Mouse (Mus musculus) embryonic facial prominence, embryonic 15.5 days (tissue): ENCODE data around the gene Slc25a48. TPM values are rescaled to one million over a fixed set of nuclear protein-coding genes. Genes with fewer than 3 reads are reported as not detected.

Source experiments
- ATAC-seq: fragments of 200-750 bp; cut with Nextera tagmentation; 2 replicates; pipeline ENCODE4 v1.8.0; 2017; ENCODE audit warnings: low read depth, moderate TSS enrichment; ENCODE audit not compliant: insufficient number of reproducible peaks, low FRiP score, low TSS enrichment
- H3K27ac ChIP-seq: fragments of 300-500 bp; sonication (generic); replicated peaks from 2 replicates; pipeline ENCODE4 v1.5.1; 2015; ENCODE audit warnings: mild to moderate bottlenecking, inconsistent platforms
- H3K27me3 ChIP-seq: fragments of 300-500 bp; sonication (generic); 2 replicates; pipeline ENCODE4 v1.6.1; 2015; ENCODE audit warnings: inconsistent platforms
- H3K36me3 ChIP-seq: fragments of 300-500 bp; sonication (generic); 2 replicates; pipeline ENCODE4 v1.6.1; 2015; ENCODE audit warnings: mild to moderate bottlenecking, inconsistent platforms
- H3K4me1 ChIP-seq: fragments of 300-500 bp; sonication (generic); 2 replicates; pipeline ENCODE4 v1.6.1; 2015; ENCODE audit warnings: inconsistent platforms
- H3K4me2 ChIP-seq: fragments of 300-500 bp; sonication (generic); replicated peaks from 2 replicates; pipeline ENCODE4 v1.6.1; 2015; ENCODE audit warnings: mild to moderate bottlenecking, inconsistent platforms
- H3K4me3 ChIP-seq: fragments of 300-500 bp; sonication (generic); replicated peaks from 2 replicates; pipeline ENCODE4 v1.5.1; 2015; ENCODE audit warnings: mild to moderate bottlenecking, inconsistent platforms
- H3K9ac ChIP-seq: fragments of 300-500 bp; sonication (generic); 2 replicates; pipeline ENCODE4 v1.6.1; 2015; ENCODE audit warnings: inconsistent platforms
- H3K9me3 ChIP-seq: fragments of 300-500 bp; sonication (generic); replicated peaks from 2 replicates; pipeline ENCODE4 v1.6.1; 2016; ENCODE audit warnings: inconsistent platforms
- whole genome bisulfite sequencing: fragments of 180-500 bp; shearing (Covaris S2); methylation state at CpG from one replicate; pipeline ENCODE4 v1.1.7; 2015; 5-methylcytosine and 5-hydroxymethylcytosine counted together
- polyA plus RNA-seq: library from polyadenylated mRNA; unstranded; fragments of >200 nt; fragmentation: Nextera tagmentation; extraction: Ambion mirVana; gene quantifications from 2 replicates; pipeline ENCODE4 v1.2.1, GENCODE M21; 2015

Slc25a48 gene
- polyA plus RNA-seq, 1 experiment from 2014 or later: 1.2 TPM

- Histone ChIP-seq H3K4me3 (no peak within 1 kb of the TSS), H3K4me1 (peaks cover 20% of the 10 kb centered on the region), H3K9me3 (no peaks in the 10 kb centered on the region), H3K9ac (no peak within 1 kb of the TSS), H3K27me3 (no peaks in the 10 kb centered on the region), H3K36me3 (no peaks in the 10 kb centered on the region), H3K27ac (no peak within 1 kb of the TSS), H3K4me2 (no peak within 1 kb of the TSS)
- ATAC-seq: no peak
- WGBS: 68% methylated on average over 4 of the region's 4 CpGs
These were observed 11.8 kb upstream of the Slc25a48 start, which contains the start of gene Gm3045 for GRCm38 (mm10) chr13:56426365-56426764. Gm3045 (plus strand) TSS chr13:56426594.

GRCm38 (mm10) chr13:56428724-56429500, 9.2 kb upstream of the Slc25a48 start:
- 25% methylated on average over 16 of the region's 16 CpGs for WGBS
- Histone ChIP-seq H3K4me1 (peaks cover 21% of the 10 kb centered on the region), H3K27ac (no peak overlapping the region), H3K36me3 (no peaks in the 10 kb centered on the region), H3K27me3 (no peaks in the 10 kb centered on the region), H3K9me3 (no peaks in the 10 kb centered on the region), H3K4me2 (no peak overlapping the region), H3K4me3 (no peak overlapping the region), H3K9ac (no peak overlapping the region)
- ATAC-seq: peak; percentile 58; the same call in 1 of the 2 replicates

GRCm38 (mm10) chr13:56432496-56432895, 5.7 kb upstream of the Slc25a48 start:
- no peak overlapping the region for H3K9ac ChIP-seq
- no peak overlapping the region for H3K27ac ChIP-seq
- no peaks in the 10 kb centered on the region for H3K9me3 ChIP-seq
- 89% methylated on average over 11 of the region's 12 CpGs for WGBS
- peaks cover 20% of the 10 kb centered on the region for H3K27me3 ChIP-seq
- no peak overlapping the region for H3K4me3 ChIP-seq
- no peaks in the 10 kb centered on the region for H3K36me3 ChIP-seq
- no peak overlapping the region for H3K4me2 ChIP-seq
- H3K4me1 ChIP-seq: peaks cover 24% of the 10 kb centered on the region
- no peak for ATAC-seq

DNA sequence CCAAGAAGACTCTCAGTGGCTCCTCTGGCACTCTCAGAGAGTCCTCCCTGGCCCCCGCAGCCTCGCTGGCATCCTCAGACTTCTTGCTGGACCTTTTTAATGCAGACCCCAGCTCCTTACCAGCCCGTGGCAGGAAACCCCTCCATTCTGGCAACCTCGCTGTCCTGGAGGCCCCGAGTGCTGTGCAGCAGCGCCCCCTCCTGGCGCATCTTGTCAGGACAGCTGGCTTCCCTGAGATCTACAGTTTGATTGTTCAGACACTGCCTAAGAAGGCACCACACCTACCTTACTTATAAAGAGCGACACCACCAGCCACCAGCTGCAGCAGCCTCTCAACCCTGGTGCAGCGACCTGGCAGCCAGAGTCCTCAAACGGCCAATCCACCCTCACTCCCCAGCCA, 4.7 kb upstream of the Slc25a48 start:
- no peak for ATAC-seq
- no peak overlapping the region for H3K27ac ChIP-seq
- H3K4me2 ChIP-seq: no peak overlapping the region; the same call in 1 of the 2 replicates
- H3K4me1 ChIP-seq: peaks cover 32% of the 10 kb centered on the region
- H3K27me3 ChIP-seq: peaks cover 30% of the 10 kb centered on the region
- no peak overlapping the region for H3K9ac ChIP-seq
- H3K9me3 ChIP-seq: no peaks in the 10 kb centered on the region
- 13% methylated on average over 10 of the region's 10 CpGs for WGBS
- no peak overlapping the region; the same call in 1 of the 2 replicates for H3K4me3 ChIP-seq
- no peaks in the 10 kb centered on the region for H3K36me3 ChIP-seq

DNA sequence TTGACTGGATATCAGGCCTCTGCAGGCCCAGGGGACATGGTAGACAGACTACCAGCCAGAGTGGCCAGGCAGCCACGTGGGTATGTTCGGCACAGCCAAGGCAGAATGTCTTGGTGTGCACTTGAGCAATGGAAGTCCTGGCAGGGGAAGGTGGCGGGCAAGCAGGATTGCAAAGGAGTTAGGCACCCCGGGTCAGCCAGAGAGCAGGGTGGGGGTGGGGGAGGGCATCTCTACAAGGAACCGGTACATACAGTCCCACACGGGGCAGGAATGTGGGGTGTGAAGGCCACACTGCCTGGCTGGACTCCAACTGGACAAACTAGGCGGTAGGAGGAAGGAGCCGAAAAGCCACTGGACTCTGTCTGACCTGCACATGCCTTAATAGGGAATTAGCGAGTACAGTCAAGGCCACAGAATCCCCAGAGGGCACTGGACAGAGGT, 3.8 kb upstream of the Slc25a48 start:
- Histone ChIP-seq H3K4me3 (no peak overlapping the region), H3K36me3 (no peaks in the 10 kb centered on the region), H3K27ac (no peak overlapping the region), H3K4me1 (peaks cover 30% of the 10 kb centered on the region), H3K9ac (no peak overlapping the region), H3K9me3 (no peaks in the 10 kb centered on the region), H3K27me3 (peaks cover 38% of the 10 kb centered on the region), H3K4me2 (no peak overlapping the region)
- WGBS: 77% methylated on average over 9 of the region's 9 CpGs
- ATAC-seq: no peak

DNA sequence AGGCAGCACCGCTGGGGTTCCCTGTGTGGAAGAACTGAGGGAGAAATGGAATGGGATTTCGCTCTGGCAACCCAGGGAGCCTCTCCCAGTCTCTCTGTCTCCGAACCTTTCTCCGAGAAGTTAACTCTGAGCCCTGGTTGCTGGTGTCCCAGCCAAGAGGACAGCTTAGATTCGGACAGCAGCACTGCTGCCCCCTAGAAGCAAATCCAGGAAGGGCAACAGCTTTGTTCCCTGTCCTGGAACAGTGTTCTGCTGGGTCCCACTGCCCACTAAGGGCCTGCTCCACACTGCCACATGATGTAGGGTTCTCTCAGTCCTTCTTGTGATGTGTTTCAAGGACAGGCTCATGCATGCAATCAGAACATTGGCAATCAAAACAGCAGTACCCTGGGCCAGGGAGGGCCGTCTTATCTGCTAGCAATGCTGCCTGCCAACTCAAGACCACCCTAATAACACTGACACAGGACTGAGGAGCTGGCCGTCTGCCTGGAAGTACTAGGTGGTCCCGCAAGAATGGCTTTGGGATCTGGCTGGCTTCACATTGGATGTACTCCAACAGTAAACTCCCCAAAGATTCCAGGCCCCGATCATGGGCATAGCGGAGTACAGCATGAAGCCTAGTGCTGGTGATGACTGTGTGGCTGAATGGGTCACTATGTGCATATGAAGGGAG, 2.4 kb upstream of the Slc25a48 start:
- WGBS: 53% methylated on average over 10 of the region's 10 CpGs
- H3K4me2 ChIP-seq: no peak overlapping the region
- H3K27me3 ChIP-seq: peaks cover 52% of the 10 kb centered on the region
- no peak overlapping the region for H3K27ac ChIP-seq
- H3K9me3 ChIP-seq: no peaks in the 10 kb centered on the region
- no peak overlapping the region for H3K9ac ChIP-seq
- peaks cover 29% of the 10 kb centered on the region for H3K4me1 ChIP-seq
- ATAC-seq: no peak
- no peaks in the 10 kb centered on the region for H3K36me3 ChIP-seq
- no peak overlapping the region for H3K4me3 ChIP-seq

DNA sequence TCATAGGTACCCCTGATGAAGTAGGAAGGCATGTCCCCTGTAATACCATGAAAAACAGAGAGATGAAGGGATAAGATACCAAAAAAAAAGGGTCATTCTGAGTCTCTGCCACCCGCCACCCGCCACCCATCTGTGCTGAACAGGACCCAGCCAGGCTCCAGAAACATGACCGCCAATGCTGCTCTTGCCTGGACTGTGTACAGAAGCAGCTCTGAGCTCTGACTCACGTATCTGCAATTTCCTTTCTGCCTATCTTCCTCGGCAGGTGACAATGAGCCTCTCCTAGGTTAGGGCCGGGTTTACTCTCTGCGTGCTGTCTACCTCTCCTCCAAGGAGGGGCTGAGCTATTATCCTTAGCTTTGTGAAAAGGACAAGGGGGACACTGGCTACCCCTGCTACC, 5.3 kb downstream of the Slc25a48 start:
- peaks cover 5% of the 10 kb centered on the region; the same call in 1 of the 2 replicates for H3K4me1 ChIP-seq
- WGBS: 69% methylated on average over 7 of the region's 7 CpGs
- H3K36me3 ChIP-seq: no peaks in the 10 kb centered on the region
- no peak overlapping the region for H3K4me3 ChIP-seq
- no peak for ATAC-seq
- no peaks in the 10 kb centered on the region for H3K9me3 ChIP-seq
- no peak overlapping the region for H3K27ac ChIP-seq
- peaks cover 24% of the 10 kb centered on the region for H3K27me3 ChIP-seq
- H3K4me2 ChIP-seq: no peak overlapping the region
- no peak overlapping the region for H3K9ac ChIP-seq

- no peak overlapping the region for H3K4me3 ChIP-seq
- H3K9me3 ChIP-seq: no peaks in the 10 kb centered on the region
- no peaks in the 10 kb centered on the region for H3K36me3 ChIP-seq
- H3K4me2 ChIP-seq: no peak overlapping the region
- peaks cover 17% of the 10 kb centered on the region for H3K27me3 ChIP-seq
- WGBS: 91% methylated on average over 3 of the region's 3 CpGs
- no peak for ATAC-seq
- H3K27ac ChIP-seq: no peak overlapping the region
- no peak overlapping the region for H3K9ac ChIP-seq
- no peaks in the 10 kb centered on the region for H3K4me1 ChIP-seq
These were observed 6.0 kb downstream of the Slc25a48 start for GRCm38 (mm10) chr13:56444112-56444511.

DNA sequence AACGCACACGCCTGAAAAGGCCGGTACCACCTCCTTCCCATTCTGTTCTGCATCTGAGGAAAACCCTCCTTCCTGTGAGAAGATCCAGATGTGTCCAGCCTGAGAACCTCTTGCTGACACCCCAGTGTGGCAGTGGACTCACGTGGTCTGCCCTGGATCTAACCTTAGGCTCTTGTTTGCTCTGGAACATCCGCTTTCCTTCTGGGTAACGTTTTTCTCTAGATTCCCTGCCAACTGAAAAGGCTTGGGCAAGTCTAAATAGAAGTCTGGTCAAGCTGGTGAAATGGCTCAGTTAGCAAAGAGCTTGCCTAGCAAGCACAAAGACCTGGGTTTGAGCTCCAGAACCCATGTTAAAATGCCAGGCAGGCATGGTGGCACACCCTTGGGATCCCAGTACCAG, 6.8 kb downstream of the Slc25a48 start:
- H3K9me3 ChIP-seq: no peaks in the 10 kb centered on the region
- whole genome bisulfite sequencing: 85% methylated on average over 6 of the region's 6 CpGs
- no peak overlapping the region for H3K27ac ChIP-seq
- H3K9ac ChIP-seq: no peak overlapping the region
- H3K36me3 ChIP-seq: no peaks in the 10 kb centered on the region
- H3K4me2 ChIP-seq: no peak overlapping the region
- no peak for ATAC-seq
- no peak overlapping the region for H3K4me3 ChIP-seq
- peaks cover 8% of the 10 kb centered on the region for H3K27me3 ChIP-seq
- H3K4me1 ChIP-seq: peaks cover 5% of the 10 kb centered on the region; the same call in 1 of the 2 replicates

DNA sequence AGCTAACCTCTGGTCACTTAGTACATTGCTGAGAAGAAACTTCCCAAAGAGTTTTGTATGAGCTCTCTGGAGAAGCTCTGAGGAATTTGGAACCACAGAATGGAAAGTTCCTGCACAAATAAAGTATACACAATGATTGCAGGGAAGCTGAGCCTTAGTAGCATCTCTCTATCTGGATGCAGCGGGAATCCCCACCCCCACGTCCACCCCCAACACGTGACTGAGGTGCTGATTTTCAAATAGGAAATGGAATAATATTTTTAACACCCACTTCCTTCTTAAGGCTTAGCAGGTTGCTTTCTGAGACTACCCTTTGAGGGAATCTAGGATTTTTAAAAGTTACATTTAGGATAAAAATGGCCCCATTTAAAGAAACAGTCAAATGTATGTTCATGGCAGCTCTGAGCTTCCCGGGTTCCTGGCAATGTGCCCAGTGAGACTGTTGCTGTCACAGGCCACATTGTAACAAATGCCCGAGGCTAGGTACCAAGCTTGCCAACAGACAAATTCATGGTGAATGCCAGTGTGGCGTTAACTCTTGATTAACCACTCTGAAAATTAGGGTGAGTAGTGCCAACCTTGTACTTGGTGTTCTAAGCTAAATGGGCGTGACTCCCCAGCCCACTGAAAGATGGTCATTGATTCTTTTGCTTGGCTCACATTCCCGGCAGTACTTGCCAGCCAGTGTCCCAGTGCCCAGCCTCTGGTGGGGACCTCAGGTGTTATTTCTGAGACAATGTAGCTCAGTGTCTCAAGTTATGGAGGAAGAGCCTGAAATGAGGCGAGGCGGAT, 11.3 kb downstream of the Slc25a48 start:
- Histone ChIP-seq H3K4me3 (no peak overlapping the region), H3K4me1 (peaks cover 5% of the 10 kb centered on the region; the same call in 1 of the 2 replicates), H3K9ac (no peak overlapping the region), H3K27me3 (no peaks in the 10 kb centered on the region), H3K27ac (no peak overlapping the region), H3K4me2 (no peak overlapping the region), H3K9me3 (no peaks in the 10 kb centered on the region), H3K36me3 (no peaks in the 10 kb centered on the region)
- ATAC-seq: no peak
- 55% methylated on average over 10 of the region's 10 CpGs for WGBS

DNA sequence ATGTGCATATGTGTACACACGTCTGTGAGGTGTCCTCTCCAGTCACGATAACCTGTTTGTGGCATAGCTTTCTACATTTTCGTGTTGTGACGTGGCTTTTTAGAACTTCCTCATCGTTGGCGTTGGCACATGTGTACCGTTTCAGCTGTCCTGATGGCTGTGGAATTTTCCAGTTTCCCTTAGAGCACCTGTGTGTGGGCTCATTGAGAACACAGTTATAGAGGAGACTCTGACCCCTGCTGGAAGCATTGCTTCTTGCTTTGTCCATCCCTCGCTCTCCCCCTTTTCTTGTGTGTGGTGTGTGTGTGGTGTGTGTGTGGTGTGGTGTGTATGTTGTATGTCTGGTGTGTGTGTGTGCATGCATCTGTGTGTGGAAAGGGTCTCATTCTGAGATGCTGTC, 11.9 kb downstream of the Slc25a48 start:
- Histone ChIP-seq H3K4me2 (no peak overlapping the region), H3K4me1 (peaks cover 5% of the 10 kb centered on the region; the same call in 1 of the 2 replicates), H3K9ac (no peak overlapping the region), H3K9me3 (no peaks in the 10 kb centered on the region), H3K36me3 (no peaks in the 10 kb centered on the region), H3K27ac (no peak overlapping the region), H3K4me3 (no peak overlapping the region), H3K27me3 (no peaks in the 10 kb centered on the region)
- ATAC-seq: no peak
- 73% methylated on average over 8 of the region's 8 CpGs for WGBS
